Mouse (Mus musculus) spleen, adult 18-20 months (tissue): ENCODE results near the gene Dbndd2.

Source experiments
- DNase-seq, 2 experiments: peaks; one replicate each; pipeline ENCODE4 v3.0.0; 2022; ENCODE audit warnings: mixed read lengths in 2 of 2

Gene Dbndd2

GRCm38 (mm10) chr2:164453887-164454500 is 31.9 kb upstream of the Dbndd2 start:
- DNase-seq = no peak

- no peak for DNase-seq
Measured at GRCm38 (mm10) chr2:164454846-164455245, 31.1 kb upstream of the Dbndd2 start.

DNA sequence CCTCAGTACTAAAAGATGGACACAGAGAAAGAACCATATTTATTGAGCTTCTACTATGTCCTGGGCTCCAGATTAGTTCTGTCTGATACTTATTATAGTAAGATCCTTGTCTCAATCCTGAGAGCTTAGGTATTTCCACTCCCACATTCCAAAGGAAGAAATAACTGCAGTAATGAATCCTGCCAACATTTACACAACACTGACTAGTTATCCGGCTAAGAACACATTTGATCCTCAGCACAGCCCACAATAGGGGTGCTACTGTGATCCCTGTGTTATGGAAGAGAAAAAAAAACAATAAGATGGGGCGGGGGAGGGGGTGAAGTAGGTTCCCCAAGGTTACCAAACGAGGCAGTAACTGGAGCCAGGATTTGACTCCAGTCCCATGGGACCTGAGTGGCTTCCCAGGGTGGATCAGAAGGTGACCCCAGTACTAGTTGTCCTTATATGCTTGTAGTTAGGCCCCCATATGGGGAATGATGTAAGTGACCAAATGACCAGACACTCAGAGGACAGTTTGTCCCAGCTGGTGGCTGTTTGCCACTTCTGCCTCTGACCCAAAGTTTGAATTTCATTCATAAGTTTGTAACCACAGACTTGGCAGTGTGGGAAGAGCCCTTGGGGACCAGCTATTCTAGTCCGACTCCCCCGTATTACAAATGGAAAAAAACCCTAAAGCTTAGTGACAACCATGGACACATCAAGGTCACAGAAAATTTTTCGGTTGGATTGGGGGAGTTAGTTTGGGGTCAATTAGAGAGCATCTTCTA is 30.3 kb upstream of the Dbndd2 start:
- no peak for DNase-seq

- no peak for DNase-seq
Measured at GRCm38 (mm10) chr2:164456413-164456812, 29.5 kb upstream of the Dbndd2 start.

DNA sequence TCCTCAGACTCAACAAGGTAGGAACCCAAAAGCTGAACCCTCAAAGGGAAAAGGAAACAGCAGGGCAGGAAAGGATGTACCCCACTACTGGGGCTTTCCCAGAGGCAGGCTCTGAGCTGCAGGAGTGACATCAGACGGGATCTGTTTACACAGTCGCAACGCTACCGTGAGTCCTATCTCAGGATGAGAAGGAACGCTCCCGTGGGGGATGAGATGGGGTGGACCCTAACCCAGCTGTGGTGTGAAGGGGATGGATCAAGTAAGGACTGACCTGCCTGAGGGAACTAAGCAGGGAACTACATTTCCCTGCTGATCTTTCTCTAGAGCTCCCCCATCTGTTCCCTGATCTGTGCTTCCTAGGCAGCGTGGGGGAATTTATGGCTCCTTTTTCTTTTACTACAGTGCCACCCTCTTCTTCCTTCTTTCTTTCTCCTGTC is 29.0 kb upstream of the Dbndd2 start, which contains the start of gene Sys1:
Gene Sys1, plus strand, starts transcription at position 101 of the 437 bp plus-strand sequence.
- peak in 1 of 2 experiments; percentile 37 for DNase-seq

DNA sequence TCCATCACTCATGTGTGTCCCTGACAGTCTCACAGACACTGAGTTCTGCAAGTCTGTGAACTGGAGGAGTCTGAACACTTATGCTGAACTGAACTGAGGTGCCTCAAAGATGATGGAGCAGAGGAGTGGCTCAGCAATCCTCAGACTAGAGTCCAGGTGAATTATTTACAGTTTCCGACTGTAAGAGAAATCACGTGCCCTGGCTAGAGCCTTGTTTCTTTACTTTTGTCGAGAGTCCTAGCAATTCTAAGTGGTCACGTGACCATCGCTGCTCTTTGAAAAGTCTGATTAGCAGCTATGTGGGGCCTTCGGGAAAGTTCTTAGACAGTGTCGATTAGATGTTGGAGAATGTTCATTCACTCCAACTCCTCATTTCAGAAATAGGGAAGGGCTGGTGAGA is 28.0 kb upstream of the Dbndd2 start:
- DNase-seq = no peak

GRCm38 (mm10) chr2:164458535-164458934 is 27.4 kb upstream of the Dbndd2 start:
- DNase-seq = no peak

DNA sequence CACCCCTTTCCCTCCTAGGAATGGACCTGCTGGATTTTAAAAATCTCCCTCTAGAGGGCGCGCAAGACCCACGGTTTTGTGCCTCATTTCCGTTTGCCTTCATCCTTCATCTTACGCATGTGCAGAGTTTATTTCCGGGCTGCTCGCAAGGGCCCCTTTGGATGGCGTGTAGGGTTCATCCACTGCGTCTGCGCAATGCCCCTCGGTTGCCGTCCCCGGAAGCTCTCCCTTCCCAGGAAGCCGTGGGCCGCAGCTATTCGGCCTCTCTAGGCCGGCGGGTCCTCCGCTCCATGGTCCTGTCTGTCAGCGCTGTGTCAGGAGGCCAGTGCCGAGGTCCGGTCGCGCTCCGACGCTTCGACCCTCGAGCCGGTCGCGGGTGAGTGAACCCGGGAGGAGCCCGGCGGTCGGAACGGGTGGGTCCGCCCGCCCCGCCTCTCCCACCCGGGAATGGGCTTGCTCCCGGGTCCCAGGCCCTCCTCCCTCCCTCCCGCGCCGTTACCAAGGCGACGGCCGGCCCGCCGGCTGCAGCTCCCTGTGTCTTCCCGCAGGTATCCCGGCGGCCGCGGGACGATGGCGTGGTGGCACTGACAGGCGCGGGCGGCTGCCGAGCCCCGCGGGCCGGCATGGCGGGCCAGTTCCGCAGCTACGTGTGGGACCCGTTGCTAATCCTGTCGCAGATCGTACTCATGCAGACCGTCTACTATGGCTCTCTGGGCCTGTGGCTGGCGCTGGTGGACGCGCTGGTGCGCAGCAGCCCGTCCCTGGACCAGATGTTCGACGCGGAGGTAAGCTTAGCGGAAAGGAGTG is 25.0 kb upstream of the Dbndd2 start, which contains the start of gene Gm20458:
Gene Gm20458, plus strand, starts transcription at position 223 of the 807 bp plus-strand sequence.
- DNase-seq = peak; percentile 84 to 93

GRCm38 (mm10) chr2:164465161-164465560 is 20.7 kb upstream of the Dbndd2 start:
- DNase-seq = no peak

- DNase-seq = no peak
Measured at GRCm38 (mm10) chr2:164466787-164467186, 19.1 kb upstream of the Dbndd2 start.

- DNase-seq = peak in 1 of 2 experiments; percentile 37
Measured at GRCm38 (mm10) chr2:164470254-164470653, 15.7 kb upstream of the Dbndd2 start.

GRCm38 (mm10) chr2:164473624-164474023 is 12.3 kb upstream of the Dbndd2 start, which contains the start of gene Trp53tg5:
Gene Trp53tg5 (minus strand): TSS chr2:164473724.
- DNase-seq = no peak

GRCm38 (mm10) chr2:164486258-164487114 is 580 bp downstream of the Dbndd2 start:
- peak; percentile 22 to 47 for DNase-seq

DNA sequence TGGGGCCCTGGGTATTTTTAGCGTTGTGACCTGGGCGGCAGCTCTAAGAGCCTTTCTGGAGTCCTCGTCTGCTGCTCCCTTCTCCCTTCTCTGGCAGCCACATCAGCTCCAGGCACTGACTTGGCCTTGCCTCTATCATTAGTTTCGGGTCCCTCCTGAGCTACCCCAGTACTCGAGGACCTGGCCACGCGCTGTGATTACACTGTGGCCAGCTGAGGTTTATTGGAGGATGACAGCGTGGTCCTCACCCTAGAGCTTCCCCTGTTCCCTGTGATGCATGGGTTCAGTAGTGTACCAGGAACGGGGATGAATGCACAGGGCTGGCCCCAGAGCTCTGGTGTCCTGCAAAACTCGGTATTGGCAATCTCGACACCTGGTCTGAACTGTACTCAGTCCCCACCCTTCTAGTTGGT is 1.2 kb downstream of the Dbndd2 start:
- no peak for DNase-seq

- DNase-seq = no peak
Measured at GRCm38 (mm10) chr2:164487812-164488211, 1.9 kb downstream of the Dbndd2 start.

DNA sequence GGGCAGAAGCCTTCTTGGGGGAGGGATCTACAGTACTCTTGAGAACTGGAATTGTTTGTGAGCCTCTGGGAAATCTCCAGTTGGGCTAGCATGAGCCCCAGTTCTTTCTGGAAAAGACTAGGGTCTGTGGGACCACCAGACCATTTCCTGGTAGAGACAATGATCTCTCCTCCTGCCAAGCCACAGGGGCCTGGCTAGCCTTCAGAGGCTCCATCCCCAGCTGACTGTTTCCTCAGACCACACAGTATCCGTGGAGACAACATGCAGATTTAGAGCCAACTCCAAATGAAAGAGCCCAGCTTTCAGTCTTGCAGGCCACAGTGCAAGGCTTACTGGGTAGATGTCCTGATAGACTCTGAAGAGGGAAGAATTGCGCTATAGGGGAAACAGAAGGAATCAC is 8.2 kb downstream of the Dbndd2 start:
- DNase-seq = no peak

- no peak for DNase-seq
Measured at GRCm38 (mm10) chr2:164496331-164496730, 10.4 kb downstream of the Dbndd2 start.

- DNase-seq = peak; percentile 75 to 83
Measured at GRCm38 (mm10) chr2:164496847-164497690, 11.2 kb downstream of the Dbndd2 start, which contains the start of gene Pigt. Gene Pigt (plus strand): TSS chr2:164497520.

DNA sequence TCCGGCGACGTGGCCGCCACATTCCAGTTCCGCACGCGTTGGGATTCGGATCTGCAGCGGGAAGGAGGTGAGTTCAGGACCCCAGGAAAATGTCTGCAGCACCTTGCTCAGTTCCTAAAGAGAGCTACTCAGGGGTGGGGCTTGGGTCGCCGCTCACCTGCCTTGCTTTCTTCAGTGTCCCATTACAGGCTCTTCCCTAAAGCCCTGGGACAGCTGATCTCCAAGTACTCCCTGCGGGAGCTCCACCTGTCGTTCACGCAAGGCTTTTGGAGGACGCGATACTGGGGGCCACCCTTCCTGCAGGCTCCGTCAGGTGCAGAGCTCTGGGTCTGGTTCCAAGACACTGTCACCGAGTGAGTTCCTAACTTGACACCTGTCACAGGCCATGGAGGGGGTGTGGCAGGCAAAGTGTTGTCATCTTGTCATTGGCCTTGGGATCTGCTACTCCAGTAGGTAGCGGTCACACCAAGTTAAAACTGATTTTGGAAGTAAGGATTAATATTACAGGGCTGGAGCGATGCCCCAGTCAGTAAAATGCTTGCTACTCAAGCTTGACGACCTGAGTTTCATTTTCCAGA is 11.9 kb downstream of the Dbndd2 start:
- no peak for DNase-seq

DNA sequence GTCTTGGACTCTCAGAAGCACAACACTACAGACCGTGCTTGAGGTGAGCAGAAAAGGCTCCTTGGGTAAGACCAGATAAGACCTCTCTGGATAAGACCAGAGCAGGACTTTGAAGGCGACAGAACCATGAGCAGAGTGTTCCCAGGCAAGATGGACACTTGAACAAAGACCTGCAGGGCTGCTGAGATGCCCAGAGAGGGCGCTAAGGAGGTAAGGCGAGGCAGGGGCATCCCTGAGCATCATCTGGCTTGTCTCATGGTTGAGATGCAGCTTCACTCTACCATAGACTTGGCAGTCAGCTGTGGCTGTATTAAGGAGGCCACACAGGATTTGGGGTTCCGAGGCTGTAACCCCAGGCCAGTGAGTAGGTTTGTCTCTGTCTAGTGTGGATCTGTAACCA is 13.4 kb downstream of the Dbndd2 start:
- no peak for DNase-seq

GRCm38 (mm10) chr2:164500511-164500910 is 14.6 kb downstream of the Dbndd2 start:
- no peak for DNase-seq
